Mouse (Mus musculus) adrenal gland, postnatal 36 days (tissue): ENCODE results near the gene Sorl1. TPM values are rescaled to one million over a fixed set of nuclear protein-coding genes. Genes with fewer than 3 reads are reported as not detected.

Experiments
- DNase-seq, 2 experiments: peaks; one replicate each; pipeline ENCODE4 v3.0.0; 2021; ENCODE audit warnings: mixed read lengths in 1 of 2
- total RNA-seq, 2 experiments: library from RNA; stranded (reverse); gene quantifications; 2 replicates each; pipeline ENCODE4 v1.2.3; 2021

Sorl1 gene
- total RNA-seq, 2 experiments from 2014 or later, result 19.6 to 33.3 TPM

DNA sequence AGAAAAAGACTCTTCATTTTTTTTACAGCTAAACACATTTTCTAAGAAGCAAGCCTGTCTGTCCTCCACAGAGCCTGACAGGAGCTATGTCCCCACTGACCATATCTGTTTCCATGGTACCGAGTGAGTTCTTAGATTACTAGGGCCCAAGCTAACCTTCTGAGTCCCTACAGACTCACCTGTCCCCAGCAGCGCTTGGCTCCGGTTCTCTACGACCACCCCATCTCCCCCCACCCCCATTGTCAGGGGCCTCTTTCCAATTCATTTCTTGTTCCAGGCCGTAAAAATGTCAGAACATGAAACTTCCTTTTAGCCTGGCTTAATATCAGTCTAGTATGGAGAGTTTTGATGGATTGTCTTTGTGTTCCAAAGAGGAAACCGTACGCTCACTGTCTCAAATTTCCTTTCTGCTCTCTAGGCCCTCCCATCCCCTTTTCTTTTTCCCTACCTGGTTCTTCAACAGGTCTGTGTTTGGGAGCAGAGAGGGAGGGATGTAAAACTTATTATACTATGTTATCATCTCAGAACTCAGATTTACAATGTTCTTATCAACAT lies 171.4 kb downstream of the Sorl1 start:
- no peak for DNase-seq

DNA sequence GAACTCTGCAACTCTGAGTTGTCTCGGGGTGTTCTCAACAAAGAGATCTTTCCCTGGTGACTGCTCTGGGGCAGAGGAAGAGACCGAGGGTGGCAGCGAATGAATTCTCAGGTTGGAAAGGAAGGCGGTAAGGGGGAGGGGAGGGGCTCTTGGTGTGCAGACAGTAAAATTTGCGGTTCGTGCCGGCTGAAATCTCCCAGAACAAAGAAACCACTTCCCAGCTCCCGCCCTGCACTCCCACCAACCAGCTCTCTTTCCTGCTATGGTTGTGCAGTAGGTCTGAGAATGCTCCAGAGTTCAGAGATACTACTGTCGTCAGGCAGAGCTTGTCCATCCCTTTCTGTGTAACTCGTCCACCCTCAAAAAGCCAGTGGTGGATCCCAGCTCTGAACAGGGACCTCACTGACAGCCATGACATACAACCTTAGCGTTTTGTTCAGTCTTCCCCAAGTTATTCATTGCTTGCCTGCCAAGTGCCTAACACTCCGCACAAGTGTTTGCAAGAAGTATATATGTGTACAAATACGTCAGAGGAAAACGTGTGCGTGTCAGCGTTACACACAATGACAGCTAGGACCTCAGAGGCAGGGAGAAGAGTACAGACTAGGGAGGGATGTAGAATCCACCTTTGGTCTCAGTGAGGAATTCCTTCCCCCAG lies 172.5 kb downstream of the Sorl1 start:
- no peak for DNase-seq

DNA sequence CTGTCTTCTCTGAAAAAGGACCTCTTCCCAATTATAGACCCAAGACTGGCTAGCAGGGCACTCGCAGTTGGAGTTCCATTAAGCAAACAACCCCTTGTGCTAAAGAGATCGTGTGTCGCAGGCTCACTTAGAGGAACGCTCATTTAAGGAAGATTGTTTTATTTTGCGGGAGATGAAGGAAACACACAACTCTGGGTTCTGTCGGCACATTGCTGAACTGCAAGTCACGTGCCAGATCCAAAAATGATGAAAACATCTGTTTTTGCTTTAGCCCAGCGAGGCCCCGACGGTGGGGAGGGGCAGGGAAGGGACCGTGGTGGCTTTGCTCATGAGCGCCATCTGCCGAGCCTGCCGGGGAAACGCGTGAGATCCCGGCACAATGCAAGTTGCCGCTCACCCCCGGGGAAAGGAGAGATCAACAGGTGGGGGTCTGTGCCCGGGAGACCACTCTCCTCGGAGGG lies 173.1 kb downstream of the Sorl1 start:
- DNase-seq, result peak; percentile 89 to 93

DNA sequence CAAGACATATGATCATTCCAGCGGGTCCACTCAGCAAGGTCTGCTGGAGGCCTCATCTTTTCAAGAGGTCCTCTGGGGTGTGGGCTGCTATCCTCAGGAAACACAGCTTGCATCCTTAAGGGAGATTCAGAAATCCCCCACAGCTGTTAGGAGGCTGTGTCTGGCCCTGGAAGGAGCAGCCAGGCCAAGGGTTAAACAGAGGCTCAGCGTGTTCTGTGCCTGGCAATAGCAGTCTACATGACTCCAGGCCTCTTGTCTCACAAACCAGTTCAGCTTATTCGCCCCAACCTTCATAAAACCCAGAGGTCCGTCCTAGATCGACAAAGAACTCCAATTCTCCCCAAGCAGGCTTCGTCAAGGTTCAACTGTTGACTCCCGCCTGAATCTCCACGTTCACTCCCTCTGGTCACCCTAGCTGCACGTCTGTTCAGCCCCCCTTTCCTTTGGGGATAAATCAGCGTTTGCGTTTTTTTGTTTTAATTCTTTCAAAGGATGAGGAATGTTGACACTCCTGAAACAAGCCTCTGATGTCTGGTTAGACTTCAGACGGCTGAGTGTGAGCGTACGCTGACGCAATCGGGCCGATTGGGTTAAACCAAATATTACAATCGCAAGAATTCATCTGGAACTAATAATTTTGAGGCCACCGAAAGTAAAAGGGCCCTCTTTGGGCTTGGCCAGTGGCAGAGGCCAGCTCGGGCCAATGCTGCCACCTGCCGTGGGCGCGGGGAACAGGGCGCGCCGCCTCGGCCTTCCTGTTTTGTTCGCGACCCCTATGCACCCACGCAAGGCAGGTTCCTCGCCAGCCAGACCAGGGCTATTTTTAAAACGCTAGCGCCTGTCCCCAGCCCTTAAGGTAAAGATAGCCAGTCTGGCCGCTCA lies 173.7 kb downstream of the Sorl1 start:
- peak; percentile 89 to 93 for DNase-seq

DNA sequence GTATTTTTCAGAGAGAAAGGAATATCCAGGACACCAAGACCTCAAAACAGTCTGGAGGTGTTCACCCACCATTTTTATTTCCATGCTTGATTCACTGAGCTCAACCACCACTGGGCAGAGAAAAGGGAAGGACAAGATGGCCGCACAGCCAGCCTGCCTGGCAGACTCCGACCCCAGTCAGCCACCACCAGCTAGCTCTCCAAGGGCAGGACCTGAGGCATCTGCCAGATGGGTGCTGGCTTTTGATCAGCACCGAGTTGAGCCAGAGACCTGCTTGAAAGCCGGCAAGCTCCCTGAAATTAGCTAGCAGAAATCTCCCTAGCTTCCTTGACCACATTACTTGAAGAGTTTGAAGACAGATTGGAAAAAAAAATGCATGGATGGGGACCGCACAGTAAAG lies 174.6 kb downstream of the Sorl1 start:
- no peak for DNase-seq

DNA sequence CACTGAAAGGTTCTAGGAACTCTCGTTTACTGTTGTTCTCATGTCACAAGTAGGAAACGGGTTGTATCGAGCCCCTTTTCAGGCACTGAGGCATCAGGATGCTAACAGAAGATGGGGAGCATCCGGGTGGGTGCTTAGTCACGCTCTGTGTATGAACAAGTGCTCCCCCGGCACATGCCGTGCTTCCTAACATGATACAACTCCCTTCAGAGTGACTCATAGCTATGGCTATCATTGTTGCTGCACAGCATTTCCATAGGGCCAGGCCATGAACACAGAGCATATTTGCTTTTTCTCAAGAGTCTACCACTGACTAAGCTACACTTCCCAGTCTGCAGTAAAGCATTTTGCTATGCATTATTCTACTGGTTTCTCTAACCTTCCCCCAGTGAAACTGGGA lies 179.1 kb downstream of the Sorl1 start:
- DNase-seq, result no peak

DNA sequence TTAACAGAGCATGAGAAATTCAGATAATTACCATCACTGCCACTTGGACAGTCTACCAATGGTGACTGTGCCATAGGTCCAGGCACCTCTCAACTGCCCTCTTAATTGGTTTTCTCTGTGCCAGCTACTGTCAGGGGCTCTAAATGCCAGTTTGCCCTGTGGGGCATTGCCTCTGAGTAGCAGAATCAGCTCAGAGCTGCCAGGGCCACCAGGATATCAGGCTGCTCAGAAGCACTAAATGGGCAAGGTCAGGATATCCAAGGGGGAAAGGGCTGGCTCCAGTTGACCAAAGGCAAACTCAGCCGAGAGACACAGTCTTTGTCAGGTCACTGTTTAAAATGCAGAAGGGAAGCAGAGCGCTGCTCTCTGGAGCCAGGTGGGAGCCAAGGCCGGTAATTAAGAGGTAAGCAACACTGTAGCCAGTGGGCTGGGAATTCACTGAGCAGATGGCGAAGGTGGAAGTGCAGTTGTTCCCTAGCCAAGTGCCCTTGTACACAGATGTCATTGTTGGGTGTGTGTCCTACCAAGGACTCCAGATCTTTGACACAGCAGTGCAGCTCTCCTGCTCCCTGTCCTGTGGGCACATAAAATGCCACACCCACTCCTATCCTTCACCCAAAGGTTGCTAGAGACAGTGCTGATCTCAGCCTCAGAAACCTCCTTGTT lies 181.0 kb downstream of the Sorl1 start:
- no peak for DNase-seq

DNA sequence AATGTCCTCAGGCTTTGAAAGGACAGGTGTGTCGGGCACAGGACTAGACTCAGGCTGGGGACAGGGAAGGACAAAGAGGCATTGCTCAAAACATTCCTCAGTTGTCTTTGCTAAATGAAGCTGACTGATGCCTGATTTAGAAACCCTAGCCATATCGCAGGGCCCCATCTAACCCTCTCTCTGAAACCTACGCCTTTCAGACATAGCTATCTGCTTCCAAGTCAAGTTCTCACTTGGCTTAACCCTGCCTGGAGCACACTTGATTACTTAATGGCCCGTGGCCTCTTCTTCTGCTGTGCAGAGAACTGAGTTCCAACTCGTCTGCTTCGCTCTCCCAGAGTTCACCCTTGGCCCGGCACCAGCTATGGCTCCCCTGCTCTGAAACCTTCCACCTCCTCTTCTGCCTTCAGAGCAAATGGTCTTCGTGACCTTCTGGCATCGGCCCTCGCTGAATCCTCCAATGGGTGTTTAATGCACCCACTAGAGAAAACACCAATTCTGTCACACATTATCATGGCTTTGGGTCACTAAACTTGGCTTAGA lies 183.7 kb downstream of the Sorl1 start:
- no peak for DNase-seq

DNA sequence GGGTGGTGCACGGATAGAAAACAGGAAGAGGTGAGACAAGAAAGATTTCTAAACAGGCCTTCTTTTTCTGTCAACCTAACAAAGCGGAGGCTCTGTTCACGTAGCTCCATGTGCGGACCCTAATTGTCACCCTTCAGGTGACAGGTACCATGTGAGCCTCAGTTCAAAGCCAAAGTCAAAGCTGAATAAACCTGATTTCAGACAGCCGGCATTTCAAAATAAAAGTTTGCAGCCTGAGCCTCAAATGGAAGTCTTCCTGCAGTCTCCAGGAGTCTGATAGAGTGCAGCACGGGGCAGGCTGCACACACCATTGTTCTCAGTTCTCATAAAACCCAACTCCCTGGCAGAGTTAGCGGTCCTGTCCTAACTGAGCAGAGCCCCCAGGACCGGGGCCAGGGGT lies 185.6 kb downstream of the Sorl1 start:
- DNase-seq, result no peak

DNA sequence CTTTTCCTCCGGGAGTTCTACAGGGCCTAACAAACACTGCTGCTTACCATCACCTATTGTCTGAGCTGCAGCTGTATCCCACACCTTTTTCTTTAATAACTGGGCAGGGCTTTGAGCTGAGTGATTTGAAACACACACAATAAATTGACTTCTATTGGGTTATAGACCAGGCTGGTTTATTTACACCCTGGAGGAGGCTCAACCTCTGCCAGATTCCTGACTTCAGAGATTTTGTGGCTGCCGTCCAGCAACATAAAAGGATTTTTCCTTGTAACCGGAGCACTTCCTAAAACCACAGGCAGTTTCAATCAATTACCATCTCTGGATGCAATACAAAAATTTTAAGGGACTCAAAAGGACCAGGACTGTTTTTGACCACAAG lies 186.1 kb downstream of the Sorl1 start:
- peak; percentile 41 to 67 for DNase-seq

DNA sequence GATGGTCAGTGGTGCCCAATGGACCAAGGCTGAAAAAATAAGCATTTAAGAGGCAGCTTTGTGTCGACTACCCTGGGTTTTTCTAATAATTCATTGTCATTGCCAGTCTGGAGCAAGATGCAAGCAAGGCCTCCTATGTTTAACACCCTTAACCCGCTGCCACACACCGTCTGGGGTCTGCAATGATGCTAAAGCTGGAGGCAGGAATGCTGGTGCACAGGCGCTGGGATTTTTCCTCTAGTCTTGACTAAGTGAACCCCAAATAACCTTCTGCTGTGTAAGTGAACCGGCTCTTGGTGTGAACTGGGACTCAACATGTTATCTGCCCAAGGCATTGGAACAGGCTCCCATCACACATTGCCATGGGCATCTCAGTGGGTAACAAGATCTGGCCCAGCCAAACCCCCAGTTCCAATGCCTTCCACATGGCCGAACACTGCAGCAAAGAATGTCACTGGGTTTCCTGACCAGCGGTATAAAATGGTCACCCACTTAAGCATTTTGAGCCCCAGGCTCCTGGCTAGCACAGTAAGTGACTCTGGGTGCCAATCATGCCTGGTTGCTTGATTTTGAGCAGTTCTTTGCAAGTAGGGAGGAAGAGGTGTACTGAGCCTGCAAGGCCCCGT lies 186.6 kb downstream of the Sorl1 start:
- no peak for DNase-seq

DNA sequence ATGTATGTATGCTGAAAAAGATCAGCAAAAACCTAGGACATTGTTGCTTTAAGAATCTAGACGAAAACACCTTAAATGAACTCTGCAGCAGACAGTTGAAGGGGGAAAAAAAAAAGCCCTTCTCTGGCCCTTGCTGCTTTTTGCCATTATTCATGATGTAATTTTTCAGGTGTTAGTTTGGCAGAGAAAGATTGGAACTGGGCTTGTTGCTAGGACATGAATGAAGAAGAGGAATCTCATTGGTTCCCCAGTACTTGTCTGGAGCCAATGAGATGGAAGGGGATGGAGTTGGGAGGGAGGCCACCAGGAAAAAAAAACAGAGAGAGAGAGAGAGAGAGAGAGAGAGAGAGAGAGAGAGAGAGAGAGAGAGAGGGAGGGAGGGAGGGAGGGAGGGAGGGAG lies 187.5 kb downstream of the Sorl1 start:
- no peak for DNase-seq

DNA sequence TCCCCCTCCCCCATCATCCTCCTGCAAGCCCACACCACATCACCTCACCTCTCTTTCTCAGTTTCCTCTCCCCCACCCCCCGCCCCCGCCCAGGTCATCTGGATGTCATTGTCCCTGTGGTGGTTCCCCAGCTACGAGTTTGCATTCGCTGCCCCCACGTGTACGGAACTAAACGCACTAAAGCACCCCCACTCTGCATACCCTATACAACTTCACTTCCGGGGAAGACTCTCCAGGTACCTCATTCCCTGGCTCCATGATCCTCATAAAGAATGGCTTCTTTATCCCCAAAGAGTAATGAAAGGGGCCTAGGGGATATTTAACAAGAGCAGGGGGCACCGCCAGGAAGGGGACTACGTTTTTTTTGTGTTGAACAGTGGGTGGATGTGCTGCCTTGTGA lies 188.1 kb downstream of the Sorl1 start:
- no peak for DNase-seq

DNA sequence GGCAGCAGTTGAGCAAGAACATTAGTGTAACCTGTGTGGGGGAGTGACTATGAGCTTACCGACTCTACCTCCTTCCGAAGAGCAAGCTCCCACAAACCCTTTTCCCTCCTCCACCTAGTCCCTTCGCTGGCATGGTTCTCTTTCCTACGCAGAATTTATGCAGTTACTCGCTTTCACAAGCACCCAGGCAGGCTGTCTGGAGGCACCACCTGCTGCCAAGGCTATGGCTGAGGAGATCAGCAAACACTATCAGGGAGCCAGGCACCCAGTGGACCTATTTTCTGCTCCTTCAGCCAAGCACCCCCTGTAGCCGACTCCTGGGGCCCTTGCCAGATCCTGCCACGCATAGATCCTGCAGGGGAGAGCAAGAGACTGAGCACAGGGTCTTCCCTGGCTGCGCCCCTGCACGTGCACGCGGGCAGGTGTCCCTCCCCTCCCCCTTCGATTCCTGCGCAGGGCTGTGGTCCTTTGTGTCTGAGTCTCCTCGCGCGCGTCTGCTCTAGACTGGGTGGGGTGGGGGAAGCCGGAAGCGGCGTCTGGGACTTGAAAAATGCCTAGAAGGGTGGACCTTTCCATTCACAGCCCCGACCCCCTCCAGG lies 188.6 kb downstream of the Sorl1 start:
- DNase-seq, result peak; percentile 14 to 51

DNA sequence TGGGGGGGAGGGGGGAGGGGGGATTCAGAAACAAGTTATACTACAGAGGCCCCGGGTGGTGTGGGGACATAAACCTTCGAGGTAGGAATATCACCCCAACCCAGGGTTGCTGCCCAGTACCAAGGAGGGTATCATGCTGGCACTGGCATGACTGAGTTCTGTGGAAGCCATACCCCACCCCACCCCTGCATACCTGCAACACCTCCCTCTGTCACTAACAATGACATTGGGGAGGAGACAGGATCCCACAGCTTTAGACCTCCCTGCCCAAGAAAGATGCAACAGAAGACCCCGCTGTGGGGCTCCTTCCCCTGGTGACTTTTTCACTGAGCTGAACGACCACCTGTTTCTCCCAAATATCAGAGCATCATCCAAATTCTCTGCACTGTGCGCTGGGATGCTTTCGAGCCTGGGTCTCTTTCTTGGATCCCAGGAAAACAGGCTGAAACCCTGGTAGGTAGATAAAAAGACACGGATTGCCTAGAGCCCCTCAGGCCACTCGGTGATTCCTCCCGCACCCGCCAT lies 189.2 kb downstream of the Sorl1 start:
- DNase-seq, result no peak

DNA sequence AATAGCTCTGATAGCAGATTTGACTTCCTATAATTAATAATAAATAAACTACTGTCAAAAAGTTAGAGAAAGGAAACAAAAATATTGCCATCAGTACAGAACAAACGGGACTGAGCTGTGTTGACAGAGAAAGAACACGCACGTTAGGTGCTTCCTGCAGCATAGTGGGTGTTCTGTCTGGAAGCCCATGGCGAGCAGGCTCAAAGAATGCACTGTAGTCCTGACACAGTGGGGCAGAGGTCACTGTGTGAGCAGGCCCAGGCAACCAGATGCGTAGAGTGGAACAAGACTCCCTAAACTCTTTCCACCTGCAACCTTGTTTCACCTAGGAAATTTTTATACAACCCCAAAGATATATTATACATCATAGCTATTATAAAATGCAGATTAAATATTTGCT lies 194.1 kb downstream of the Sorl1 start:
- DNase-seq, result no peak

DNA sequence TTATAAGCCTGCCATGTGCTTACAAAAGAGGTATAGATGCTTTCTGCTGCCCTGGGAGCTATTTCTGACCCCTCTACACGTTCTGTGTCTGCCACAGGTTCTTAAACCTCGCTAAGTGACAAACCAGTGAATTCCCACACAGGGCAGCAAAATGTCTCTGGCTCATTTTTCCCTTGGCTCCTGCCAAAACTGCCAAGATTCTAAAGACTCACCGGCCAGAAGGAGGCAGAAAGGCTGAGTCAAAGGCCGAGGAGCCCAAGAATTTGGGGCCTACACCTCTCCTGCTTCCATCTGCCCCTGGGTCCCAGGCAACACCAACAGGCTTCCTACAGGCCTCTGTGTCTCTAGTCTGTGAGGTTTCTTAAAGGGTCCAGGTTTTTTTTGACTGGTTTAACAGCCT lies 198.4 kb downstream of the Sorl1 start:
- DNase-seq, result no peak

DNA sequence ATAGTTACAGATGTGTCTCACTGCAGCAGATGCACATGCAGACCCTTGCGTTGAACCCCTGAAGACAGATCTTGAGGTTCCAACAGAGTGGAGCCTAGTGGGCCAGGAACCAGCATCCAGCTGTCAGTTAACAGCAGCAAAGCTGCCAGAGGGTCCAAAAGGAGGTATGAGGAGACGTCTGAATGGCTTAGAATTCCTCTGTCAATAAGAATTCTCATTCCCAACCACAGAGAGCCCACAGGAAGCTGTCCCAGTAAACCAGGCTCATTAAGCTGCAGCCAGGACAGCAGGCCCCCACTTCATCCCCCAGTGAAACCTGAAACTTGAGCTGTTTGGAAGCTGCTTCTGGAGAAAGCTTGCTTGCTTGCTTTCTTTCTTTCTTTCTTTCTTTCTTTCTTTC lies 200.0 kb downstream of the Sorl1 start:
- DNase-seq, result no peak

DNA sequence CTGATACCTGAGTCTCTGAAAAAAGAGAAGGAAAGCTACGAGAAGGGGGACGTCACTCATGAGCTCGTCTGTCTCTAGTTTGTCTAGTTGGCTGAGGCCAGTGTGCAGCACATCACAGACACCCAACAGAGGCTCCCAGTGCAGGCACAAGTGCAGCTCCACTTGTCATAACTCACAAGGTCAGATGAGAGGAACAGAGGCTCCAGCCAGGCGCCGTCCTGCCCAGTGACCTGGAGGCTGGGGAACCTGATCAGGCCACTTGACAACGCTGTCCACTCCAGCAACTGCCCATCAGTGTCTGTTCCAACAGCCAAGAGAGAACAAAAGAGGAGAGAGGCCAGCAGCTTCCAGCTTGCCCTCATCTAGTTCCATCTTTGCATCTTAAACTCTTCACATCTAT lies 201.7 kb downstream of the Sorl1 start:
- DNase-seq, result peak; percentile 19 to 26

DNA sequence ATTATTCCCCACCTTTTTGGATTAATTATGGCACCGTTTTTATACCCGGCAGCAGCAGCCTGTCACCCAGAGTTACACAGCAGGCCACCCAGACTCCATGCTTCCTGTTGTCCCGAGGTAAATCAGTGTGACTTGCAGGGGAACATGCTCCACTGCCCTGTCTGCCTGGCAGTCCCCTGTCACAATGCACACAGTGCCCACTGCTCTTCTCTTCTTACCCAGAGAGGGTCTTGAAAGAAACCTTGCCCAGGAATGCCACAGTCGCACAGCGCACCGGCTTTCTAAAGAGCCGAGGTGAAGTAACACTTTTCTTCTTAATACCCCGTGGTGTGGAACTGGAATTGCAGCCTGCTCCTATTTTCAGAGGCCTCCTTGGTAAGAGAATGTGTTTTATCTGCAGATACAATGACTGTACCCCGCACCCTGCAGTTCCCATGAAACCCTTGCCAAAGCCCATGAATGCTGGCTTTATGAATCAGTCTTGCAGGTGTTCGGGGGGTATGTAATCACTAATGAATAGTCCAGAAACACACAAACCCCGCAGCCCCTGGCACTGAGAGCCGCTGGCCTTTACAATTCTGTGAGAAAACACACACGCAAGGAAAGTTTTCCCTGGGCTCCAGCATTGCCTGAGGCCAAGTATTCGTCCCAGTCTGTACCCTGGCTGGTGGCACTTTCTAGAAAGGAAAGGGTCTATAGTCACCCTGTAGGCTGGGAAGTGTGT lies 205.3 kb downstream of the Sorl1 start:
- DNase-seq, result no peak

DNA sequence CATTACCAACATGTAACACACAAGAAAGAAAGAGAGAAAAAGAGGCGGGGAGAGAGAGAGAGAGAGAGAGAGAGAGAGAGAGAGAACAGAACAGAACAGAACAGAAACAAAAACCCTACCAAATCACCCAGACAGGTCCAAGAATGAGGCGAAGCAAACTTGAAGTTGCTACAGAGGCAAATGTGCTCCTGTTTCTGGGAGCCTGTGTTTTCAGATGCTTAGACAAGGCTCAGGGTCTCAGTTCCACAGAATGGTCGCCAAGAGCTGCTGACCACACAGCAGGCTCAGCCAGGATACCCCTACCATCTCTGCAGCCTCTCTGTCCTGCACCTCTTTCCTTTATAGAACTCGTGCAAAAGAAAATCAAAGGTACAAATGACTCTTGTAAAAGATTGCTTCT lies 205.9 kb downstream of the Sorl1 start:
- no peak for DNase-seq
